Mouse (Mus musculus) right cerebral cortex, postnatal 25 days (tissue): ENCODE data around the gene Sgpp1.
"Not testable (repeated sequence)": the region's sequence is repeated elsewhere in the genome, so short reads cannot be mapped to it uniquely, and the experiment has no call there.

Experiments
- DNase-seq: peaks from one replicate; pipeline ENCODE4 v3.0.0; 2022

Gene Sgpp1

GRCm38 (mm10) chr12:75731508-75731907 lies 4.0 kb downstream of the Sgpp1 start:
- no peak for DNase-seq

GRCm38 (mm10) chr12:75730458-75730857 lies 5.1 kb downstream of the Sgpp1 start:
- no peak for DNase-seq

GRCm38 (mm10) chr12:75729876-75730275 lies 5.7 kb downstream of the Sgpp1 start:
- no peak for DNase-seq

GRCm38 (mm10) chr12:75727333-75728125 lies 8.0 kb downstream of the Sgpp1 start:
- DNase-seq, result no peak

- no peak for DNase-seq
These were observed 9.1 kb downstream of the Sgpp1 start for GRCm38 (mm10) chr12:75726349-75726861.

GRCm38 (mm10) chr12:75724621-75725324 lies 10.8 kb downstream of the Sgpp1 start:
- DNase-seq, result no peak

GRCm38 (mm10) chr12:75723839-75724463 lies 11.6 kb downstream of the Sgpp1 start:
- no peak for DNase-seq

GRCm38 (mm10) chr12:75721941-75722340 lies 13.6 kb downstream of the Sgpp1 start:
- DNase-seq, result no peak

GRCm38 (mm10) chr12:75721006-75721405 lies 14.5 kb downstream of the Sgpp1 start:
- DNase-seq, result no peak

GRCm38 (mm10) chr12:75713596-75713995 lies 21.9 kb downstream of the Sgpp1 start:
- no peak for DNase-seq

GRCm38 (mm10) chr12:75712905-75713304 lies 22.6 kb downstream of the Sgpp1 start:
- DNase-seq, result not testable (repeated sequence)

- no peak for DNase-seq
These were observed 24.7 kb downstream of the Sgpp1 start for GRCm38 (mm10) chr12:75710596-75711376.

GRCm38 (mm10) chr12:75709506-75709905 lies 26.0 kb downstream of the Sgpp1 start:
- no peak for DNase-seq

GRCm38 (mm10) chr12:75706670-75707069 lies 28.9 kb downstream of the Sgpp1 start:
- DNase-seq, result no peak

- DNase-seq, result no peak
These were observed 32.8 kb downstream of the Sgpp1 start for GRCm38 (mm10) chr12:75702739-75703122.

GRCm38 (mm10) chr12:75702084-75702738 lies 33.3 kb downstream of the Sgpp1 start:
- DNase-seq, result no peak

GRCm38 (mm10) chr12:75701173-75702083 lies 34.1 kb downstream of the Sgpp1 start:
- no peak for DNase-seq

- DNase-seq, result no peak
These were observed 36.8 kb downstream of the Sgpp1 start for GRCm38 (mm10) chr12:75698692-75699091.

- DNase-seq, result not testable (repeated sequence)
These were observed 39.7 kb downstream of the Sgpp1 start for GRCm38 (mm10) chr12:75695845-75696244.

GRCm38 (mm10) chr12:75689003-75689402 lies 46.5 kb downstream of the Sgpp1 start:
- DNase-seq, result no peak

GRCm38 (mm10) chr12:75687314-75687713 lies 48.2 kb downstream of the Sgpp1 start:
- no peak for DNase-seq
